Mouse (Mus musculus) brain, embryonic 14.5 days (tissue): ENCODE measurements around the gene Spp1. TPM values are rescaled to one million over a fixed set of nuclear protein-coding genes. Genes with fewer than 3 reads are reported as not detected.
"Not testable (repeated sequence)": the region's sequence is repeated elsewhere in the genome, so short reads cannot be mapped to it uniquely, and the experiment has no call there.

Source experiments
- DNase-seq: peaks from one replicate; pipeline ENCODE4 v3.0.0-alpha.2; 2011; ENCODE audit warnings: low read depth
- CTCF ChIP-seq: fragments of 200-500 bp; IDR thresholded peaks from 2 replicates; pipeline ENCODE4 v1.5.1; 2012; ENCODE audit warnings: inconsistent platforms, mild to moderate bottlenecking, moderate library complexity, borderline replicate concordance; ENCODE audit not compliant: insufficient read depth, insufficient read length; ENCODE audit errors: extremely low read depth
- POLR2A ChIP-seq: fragments of 200-500 bp; IDR thresholded peaks from 2 replicates; pipeline ENCODE4 v1.6.1; 2012; ENCODE audit warnings: mild to moderate bottlenecking, inconsistent platforms, borderline replicate concordance; ENCODE audit not compliant: poor library complexity, insufficient read depth, insufficient read length, severe bottlenecking; ENCODE audit errors: extremely low read depth
- polyA plus RNA-seq: library from polyadenylated mRNA; depleted of rRNA; stranded (reverse); fragments of >200 nt; gene quantifications from 2 replicates; pipeline ENCODE4 v1.2.3, GENCODE M21; 2012

Spp1 gene
- polyA plus RNA-seq, 1 experiment: 20.1 TPM

GRCm38 (mm10) chr5:104436406-104437076 is 1.6 kb downstream of the Spp1 start:
- TF ChIP-seq POLR2A (no peak), CTCF (no peak)
- no peak for DNase-seq

GRCm38 (mm10) chr5:104442396-104442795 is 7.5 kb downstream of the Spp1 start:
- DNase-seq: no peak
- no peak for TF ChIP-seq POLR2A
- TF ChIP-seq CTCF: no peak

GRCm38 (mm10) chr5:104442850-104443249 is 7.9 kb downstream of the Spp1 start:
- TF ChIP-seq POLR2A: no peak
- DNase-seq: no peak

DNA sequence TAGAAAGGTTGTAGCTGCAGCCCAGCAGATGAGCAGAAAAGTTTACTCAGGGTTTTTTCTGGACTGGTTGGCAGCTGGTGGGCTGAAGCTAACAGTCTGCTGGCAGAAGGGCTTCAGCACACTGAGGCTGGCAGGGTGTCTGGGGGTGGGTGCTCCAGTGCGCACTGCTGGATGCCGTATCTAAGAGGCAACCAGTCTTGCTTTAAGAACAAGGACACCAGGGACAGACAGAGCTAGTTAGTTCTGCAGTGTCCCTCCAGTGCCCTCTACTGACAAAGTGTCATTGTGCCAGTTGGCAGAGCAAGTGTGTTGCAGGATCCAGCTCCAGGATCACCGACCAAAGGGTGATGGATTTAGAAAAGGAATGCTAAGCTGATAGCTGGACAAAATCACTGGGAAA is 11.2 kb downstream of the Spp1 start:
- peak; percentile 72; the same call in 1 of the 2 replicates for TF ChIP-seq CTCF
- TF ChIP-seq POLR2A: no peak
- peak; percentile 88 for DNase-seq

DNA sequence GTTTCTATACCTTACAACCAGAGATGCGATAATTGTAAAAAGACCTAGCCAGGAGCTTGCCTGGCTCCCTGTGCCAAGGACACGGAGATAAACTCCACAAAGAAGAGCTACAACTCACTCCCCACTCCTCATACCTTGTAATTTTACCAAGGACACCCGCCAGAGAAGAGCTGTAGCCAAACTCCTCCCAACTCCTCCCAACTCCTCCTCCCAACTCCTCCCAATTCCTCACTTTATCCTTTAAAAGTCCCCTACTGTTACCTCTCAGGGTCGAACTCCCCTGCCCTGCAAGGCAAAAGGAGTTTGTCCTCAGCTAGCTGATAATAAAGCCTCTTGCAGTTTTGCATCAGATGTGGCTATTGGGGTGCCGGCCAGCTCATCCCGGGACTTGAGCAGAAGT is 13.4 kb downstream of the Spp1 start:
- not testable (repeated sequence) for DNase-seq

DNA sequence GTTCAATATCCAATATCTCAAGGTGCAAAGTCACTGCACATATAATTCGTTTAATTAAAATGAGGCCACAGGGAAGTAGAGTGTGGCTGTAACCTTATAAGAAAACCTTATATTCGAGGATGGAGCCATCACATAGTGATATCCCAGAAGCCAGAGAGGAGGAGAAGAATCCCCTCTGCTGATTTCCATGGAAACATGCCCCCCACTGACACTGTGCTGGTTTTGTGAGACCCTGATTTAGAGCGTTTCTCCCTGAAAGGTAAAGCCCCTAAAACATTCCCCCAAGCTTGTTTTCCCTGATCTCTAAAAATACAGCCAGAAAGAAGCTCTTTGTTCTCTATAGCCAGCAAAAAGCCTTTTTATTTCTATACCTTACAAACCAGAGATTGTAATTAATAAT is 14.6 kb downstream of the Spp1 start:
- DNase-seq: peak; percentile 33
- TF ChIP-seq CTCF: no peak

DNA sequence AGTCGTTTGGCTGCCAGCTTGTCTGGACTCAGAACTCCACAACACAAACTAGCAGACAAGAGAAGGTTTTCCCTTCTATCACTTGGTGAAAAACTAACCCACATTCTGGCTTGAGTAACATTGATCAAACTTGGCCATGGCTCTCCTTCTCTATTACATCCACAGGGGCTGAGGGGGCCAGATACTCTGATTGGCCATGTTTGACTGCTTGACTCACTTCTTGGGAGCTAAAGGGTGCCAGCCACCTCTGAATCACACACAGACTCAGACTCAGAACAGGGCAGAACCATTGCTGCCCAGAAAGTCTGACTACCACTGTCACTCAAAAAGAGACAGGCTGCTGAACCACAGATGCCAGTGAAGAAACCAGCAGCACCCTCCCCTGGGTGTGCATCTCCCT is 18.2 kb downstream of the Spp1 start:
- TF ChIP-seq CTCF: no peak
- TF ChIP-seq POLR2A: no peak
- no peak for DNase-seq

GRCm38 (mm10) chr5:104454564-104454963 is 19.6 kb downstream of the Spp1 start:
- TF ChIP-seq POLR2A: no peak
- TF ChIP-seq CTCF: no peak
- no peak for DNase-seq

DNA sequence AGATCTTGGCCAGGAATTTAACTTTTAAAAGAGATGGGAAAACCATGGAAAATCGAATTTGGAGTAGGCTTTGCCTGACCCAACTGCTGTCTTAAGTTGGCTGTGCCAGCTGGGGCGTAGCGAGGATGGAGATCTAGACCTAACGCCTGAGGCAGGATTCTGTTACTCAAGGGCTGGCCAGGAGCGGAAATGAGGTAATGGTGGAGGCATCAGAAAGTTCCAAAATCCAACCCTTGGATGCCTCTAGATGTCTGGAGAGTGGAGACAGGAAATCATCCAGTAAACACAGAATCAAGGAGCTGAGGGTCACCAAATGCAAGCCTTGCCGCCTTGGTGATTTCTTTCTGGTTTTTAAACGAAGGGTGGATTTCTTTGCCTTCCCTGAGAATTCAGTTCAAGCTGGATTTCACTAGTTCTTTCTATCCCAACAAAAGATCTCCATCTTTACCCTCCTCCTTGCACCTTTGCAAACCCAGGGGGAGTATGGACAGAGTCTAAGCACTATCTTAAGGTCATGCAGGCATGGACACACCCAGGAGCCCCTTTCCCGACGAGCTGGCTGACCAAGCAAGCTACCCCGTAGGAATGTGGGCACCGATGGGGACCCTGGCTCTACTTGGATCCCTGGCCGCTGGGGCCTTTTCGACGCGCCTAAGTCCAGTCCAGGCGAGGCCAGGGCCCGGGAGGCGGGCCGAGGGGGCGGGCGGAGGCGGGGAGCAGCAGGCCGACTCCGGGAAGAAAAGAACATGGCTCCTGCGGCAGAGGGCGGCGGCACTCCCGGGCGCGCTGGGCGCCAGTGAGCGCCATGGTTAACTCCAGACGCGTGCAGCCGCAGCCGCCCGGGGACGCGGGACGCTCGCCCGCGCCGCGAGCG is 24.2 kb downstream of the Spp1 start, which contains the start of gene Pkd2:
Pkd2 (plus strand) TSS at position 619 of the 874 bp plus-strand sequence.
- no peak for TF ChIP-seq CTCF
- peak; percentile 66; the same call in 1 of the 2 replicates for TF ChIP-seq POLR2A
- peak; percentile 85 for DNase-seq

DNA sequence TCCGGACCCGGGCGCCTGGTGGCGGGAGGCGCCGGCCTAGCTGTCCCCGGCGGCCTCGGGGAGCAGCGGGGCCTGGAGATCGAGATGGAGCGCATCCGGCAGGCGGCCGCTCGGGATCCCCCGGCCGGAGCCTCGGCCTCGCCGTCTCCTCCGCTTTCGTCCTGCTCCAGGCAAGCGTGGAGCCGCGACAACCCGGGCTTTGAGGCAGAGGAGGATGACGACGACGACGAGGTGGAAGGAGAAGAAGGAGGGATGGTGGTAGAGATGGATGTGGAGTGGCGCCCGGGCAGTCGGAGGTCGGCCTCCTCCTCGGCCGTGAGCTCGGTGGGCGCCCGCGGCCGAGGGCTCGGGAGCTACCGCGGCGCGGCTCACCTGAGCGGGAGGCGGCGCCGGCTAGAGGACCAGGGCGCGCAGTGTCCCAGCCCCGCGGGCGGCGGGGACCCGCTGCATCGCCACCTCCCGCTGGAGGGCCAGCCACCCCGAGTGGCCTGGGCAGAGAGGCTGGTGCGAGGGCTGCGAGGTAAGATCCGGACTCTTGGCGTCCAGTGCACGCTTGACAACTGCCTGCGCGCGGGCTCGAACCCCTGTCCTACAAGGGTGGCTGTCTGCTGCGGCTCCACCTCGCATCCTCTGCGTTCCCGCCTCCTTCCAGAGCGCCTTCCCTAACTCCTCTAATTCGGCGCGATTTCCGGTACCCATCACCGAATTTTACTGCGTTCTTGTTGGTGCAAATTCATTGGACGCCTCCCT is 25.0 kb downstream of the Spp1 start:
- TF ChIP-seq CTCF: no peak
- no peak for TF ChIP-seq POLR2A
- DNase-seq: peak; percentile 81

DNA sequence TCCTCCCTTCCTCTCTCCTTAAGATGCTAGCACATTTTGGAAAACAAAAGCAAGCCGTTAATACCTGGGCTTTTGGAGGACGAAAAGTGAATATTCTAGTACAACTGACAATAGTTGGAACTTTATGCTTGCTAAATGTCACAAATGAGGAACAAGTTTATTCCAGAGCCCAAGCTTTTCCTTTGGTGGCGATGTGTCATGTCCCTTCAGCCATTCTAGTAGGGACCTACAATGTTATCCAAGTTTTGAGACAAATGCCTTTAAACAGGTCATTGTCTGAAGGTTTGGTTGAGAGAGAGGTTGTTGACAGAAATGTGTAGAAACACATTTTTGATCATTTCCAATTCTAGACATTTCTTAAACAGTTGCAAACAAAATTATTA is 25.5 kb downstream of the Spp1 start:
- no peak for DNase-seq
- TF ChIP-seq CTCF: no peak
- TF ChIP-seq POLR2A: no peak
